Mouse (Mus musculus) testis, adult 2 months (tissue): ENCODE data around the gene Layn.

Experiments
- CTCF ChIP-seq: fragments of 200-500 bp; IDR thresholded peaks from 2 replicates; pipeline ENCODE4 v1.5.1; 2012; ENCODE audit warnings: low read depth, mild to moderate bottlenecking, inconsistent platforms, low read length, moderate library complexity; ENCODE audit not compliant: control insufficient read depth, insufficient read depth, insufficient replicate concordance
- POLR2A ChIP-seq: fragments of 200-500 bp; IDR thresholded peaks from 2 replicates; pipeline ENCODE4 v1.6.1; 2012; ENCODE audit warnings: low read depth, mild to moderate bottlenecking, inconsistent platforms, low read length, moderate library complexity; ENCODE audit not compliant: control insufficient read depth

GRCm38 (mm10) chr9:51060601-51061000, 16.3 kb downstream of the Layn start, which contains the start of gene Btg4:
- TF ChIP-seq CTCF (no peak), POLR2A (no peak)
